Mouse (Mus musculus) forebrain, embryonic 14.5 days (tissue): ENCODE results near the gene Gng2. TPM values are rescaled to one million over a fixed set of nuclear protein-coding genes. Genes with fewer than 3 reads are reported as not detected.

Experiments
- ATAC-seq: fragments of 200-750 bp; cut with Nextera tagmentation; 2 replicates; pipeline ENCODE4 v1.8.0; 2017; ENCODE audit warnings: mild to moderate bottlenecking, moderate library complexity
- DNase-seq: peaks from one replicate; pipeline ENCODE4 v3.0.0-alpha.2; 2015; ENCODE audit warnings: low spot score
- H3K27ac ChIP-seq: fragments of 300-500 bp; sonication (generic); 2 replicates; pipeline ENCODE4 v1.5.1; 2014; ENCODE audit warnings: low read depth, mild to moderate bottlenecking, control low read depth, low read length, moderate library complexity
- H3K27me3 ChIP-seq: fragments of 300-500 bp; sonication (generic); replicated peaks from 2 replicates; pipeline ENCODE4 v1.6.1; 2014; ENCODE audit warnings: low read length, control low read depth, mixed read lengths; ENCODE audit not compliant: control insufficient read depth, insufficient read depth
- H3K36me3 ChIP-seq: fragments of 300-500 bp; sonication (generic); 2 replicates; pipeline ENCODE4 v1.6.1; 2014; ENCODE audit warnings: low read length, control low read depth; ENCODE audit not compliant: control insufficient read depth, insufficient read depth
- H3K4me1 ChIP-seq: fragments of 300-500 bp; sonication (generic); 2 replicates; pipeline ENCODE4 v1.6.1; 2014; ENCODE audit warnings: antibody characterized with exemption, low read length, control low read depth; ENCODE audit not compliant: control insufficient read depth, insufficient read depth
- H3K4me2 ChIP-seq: fragments of 300-500 bp; sonication (generic); 2 replicates; pipeline ENCODE4 v1.6.1; 2014; ENCODE audit warnings: mild to moderate bottlenecking, control low read depth, low read length
- H3K4me3 ChIP-seq: fragments of 300-500 bp; sonication (generic); 2 replicates; pipeline ENCODE4 v1.5.1; 2014; ENCODE audit warnings: low read depth, low read length, control low read depth
- H3K9ac ChIP-seq: fragments of 300-500 bp; sonication (generic); 2 replicates; pipeline ENCODE4 v1.6.1; 2014; ENCODE audit warnings: mild to moderate bottlenecking, low read length, control low read depth, moderate library complexity
- H3K9me3 ChIP-seq: fragments of 300-500 bp; sonication (generic); replicated peaks from 2 replicates; pipeline ENCODE4 v1.6.1; 2016; ENCODE audit warnings: low read length, control low read depth, mixed read lengths; ENCODE audit not compliant: control insufficient read depth
- WGBS: fragments of 180-500 bp; shearing (Covaris S2); extraction: QIAGEN DNeasy Blood & Tissue Kit; methylation state at CpG from one replicate; pipeline ENCODE4 v1.1.7; 2014; 5-methylcytosine and 5-hydroxymethylcytosine counted together
- polyA plus RNA-seq: library from polyadenylated mRNA; unstranded; fragments of >200 nt; fragmentation: Nextera tagmentation; extraction: Ambion mirVana; gene quantifications from 2 replicates; pipeline ENCODE4 v1.2.1, GENCODE M21; 2014

The Gng2 gene
- polyA plus RNA-seq, 1 experiment from 2014 or later: 429 TPM

- Histone ChIP-seq H3K27ac (no peak overlapping the region), H3K4me1 (no peaks in the 10 kb centered on the region), H3K27me3 (no peaks in the 10 kb centered on the region), H3K4me2 (no peak overlapping the region), H3K9ac (no peak overlapping the region), H3K36me3 (no peaks in the 10 kb centered on the region), H3K4me3 (no peak overlapping the region), H3K9me3 (no peaks in the 10 kb centered on the region)
- no peak for ATAC-seq
- no peak for DNase-seq
- WGBS: 86% methylated on average over 4 of the region's 4 CpGs
These were observed 18.5 kb upstream of the Gng2 start for GRCm38 (mm10) chr14:19995943-19996342.

GRCm38 (mm10) chr14:19994068-19994467 lies 16.6 kb upstream of the Gng2 start:
- Histone ChIP-seq H3K4me1 (no peaks in the 10 kb centered on the region), H3K4me2 (no peak overlapping the region), H3K9me3 (no peaks in the 10 kb centered on the region), H3K27ac (no peak overlapping the region), H3K9ac (no peak overlapping the region), H3K36me3 (no peaks in the 10 kb centered on the region), H3K4me3 (no peak overlapping the region), H3K27me3 (no peaks in the 10 kb centered on the region)
- 65% methylated on average over 5 of the region's 5 CpGs for WGBS
- DNase-seq (no peak), ATAC-seq (no peak)

GRCm38 (mm10) chr14:19993570-19993883 lies 16.1 kb upstream of the Gng2 start:
- no peaks in the 10 kb centered on the region for H3K36me3 ChIP-seq
- no peaks in the 10 kb centered on the region for H3K9me3 ChIP-seq
- 92% methylated on average over 3 of the region's 3 CpGs for WGBS
- no peak overlapping the region for H3K27ac ChIP-seq
- no peak overlapping the region for H3K9ac ChIP-seq
- DNase-seq: no peak
- no peaks in the 10 kb centered on the region for H3K27me3 ChIP-seq
- H3K4me1 ChIP-seq: no peaks in the 10 kb centered on the region
- no peak overlapping the region for H3K4me3 ChIP-seq
- no peak overlapping the region for H3K4me2 ChIP-seq
- no peak for ATAC-seq

- H3K36me3 ChIP-seq: no peaks in the 10 kb centered on the region
- 0 out of 2 replicates have a peak, but pooled peaks cover under 1% of the 10 kb centered on the region for H3K4me1 ChIP-seq
- H3K9me3 ChIP-seq: no peaks in the 10 kb centered on the region
- 89% methylated on average over 8 of the region's 8 CpGs for WGBS
- H3K4me3 ChIP-seq: no peak overlapping the region
- no peak overlapping the region for H3K4me2 ChIP-seq
- H3K9ac ChIP-seq: no peak overlapping the region
- no peak for ATAC-seq
- no peaks in the 10 kb centered on the region for H3K27me3 ChIP-seq
- DNase-seq: no peak
- no peak overlapping the region for H3K27ac ChIP-seq
These were observed 15.6 kb upstream of the Gng2 start for GRCm38 (mm10) chr14:19992873-19993569.

GRCm38 (mm10) chr14:19991861-19992260 lies 14.4 kb upstream of the Gng2 start:
- Histone ChIP-seq H3K4me2 (no peak overlapping the region), H3K36me3 (no peaks in the 10 kb centered on the region), H3K4me3 (no peak overlapping the region), H3K27me3 (no peaks in the 10 kb centered on the region), H3K27ac (no peak overlapping the region), H3K9me3 (no peaks in the 10 kb centered on the region), H3K9ac (no peak overlapping the region), H3K4me1 (peaks cover 3% of the 10 kb centered on the region; the same call in 1 of the 2 replicates)
- DNase-seq (no peak), ATAC-seq (peak; percentile 13; the same call in 1 of the 2 replicates)
- whole genome bisulfite sequencing: 25% methylated on average over 3 of the region's 3 CpGs

GRCm38 (mm10) chr14:19990436-19990993 lies 13.1 kb upstream of the Gng2 start:
- no peaks in the 10 kb centered on the region for H3K27me3 ChIP-seq
- WGBS: 59% methylated on average over 1 of the region's 1 CpGs
- no peaks in the 10 kb centered on the region for H3K36me3 ChIP-seq
- H3K4me1 ChIP-seq: peaks cover 17% of the 10 kb centered on the region
- no peak overlapping the region for H3K27ac ChIP-seq
- DNase-seq: no peak
- H3K4me3 ChIP-seq: no peak overlapping the region
- H3K9ac ChIP-seq: no peak overlapping the region
- no peak for ATAC-seq
- H3K9me3 ChIP-seq: no peaks in the 10 kb centered on the region
- no peak overlapping the region for H3K4me2 ChIP-seq

GRCm38 (mm10) chr14:19988410-19988809 lies 11.0 kb upstream of the Gng2 start:
- no peaks in the 10 kb centered on the region for H3K27me3 ChIP-seq
- H3K9me3 ChIP-seq: no peaks in the 10 kb centered on the region
- WGBS: 95% methylated on average over 3 of the region's 3 CpGs
- no peak for ATAC-seq
- H3K4me2 ChIP-seq: no peak overlapping the region
- no peak overlapping the region for H3K9ac ChIP-seq
- no peak overlapping the region for H3K4me3 ChIP-seq
- H3K27ac ChIP-seq: peak overlapping the region; percentile 66
- H3K4me1 ChIP-seq: peaks cover 27% of the 10 kb centered on the region
- no peaks in the 10 kb centered on the region for H3K36me3 ChIP-seq
- no peak for DNase-seq

- peak overlapping the region; percentile 56 for H3K4me2 ChIP-seq
- H3K36me3 ChIP-seq: no peaks in the 10 kb centered on the region
- H3K4me1 ChIP-seq: peaks cover 27% of the 10 kb centered on the region
- 5% methylated on average over 8 of the region's 8 CpGs for WGBS
- ATAC-seq (peak; percentile 73), DNase-seq (no peak)
- H3K27me3 ChIP-seq: no peaks in the 10 kb centered on the region
- H3K27ac ChIP-seq: peak overlapping the region; percentile 99
- H3K4me3 ChIP-seq: peak overlapping the region; percentile 25
- H3K9ac ChIP-seq: peak overlapping the region; percentile 61
- H3K9me3 ChIP-seq: no peaks in the 10 kb centered on the region
These were observed 10.0 kb upstream of the Gng2 start for GRCm38 (mm10) chr14:19987358-19987834.

GRCm38 (mm10) chr14:19986614-19987357 lies 9.4 kb upstream of the Gng2 start:
- Histone ChIP-seq H3K27me3 (no peaks in the 10 kb centered on the region), H3K27ac (peak overlapping the region; percentile 99), H3K4me3 (peak overlapping the region; percentile 25), H3K4me2 (peak overlapping the region; percentile 56), H3K36me3 (no peaks in the 10 kb centered on the region), H3K9me3 (no peaks in the 10 kb centered on the region), H3K9ac (peak overlapping the region; percentile 61), H3K4me1 (peaks cover 27% of the 10 kb centered on the region)
- ATAC-seq: peak; percentile 94
- under 1% methylated on average over 13 of the region's 13 CpGs for WGBS
- peak; percentile 98 for DNase-seq
